Mouse (Mus musculus): ENCODE measurements at regions not wholly inside any gene's neighbourhood (a gene's known extent, or its start where the extent isn't known, plus 50 kb on each side); places are given as distances from the start of the nearest gene placed in this dataset.

- no peak for DNase-seq (ENCODE audit: low read depth, low spot score)
Observed at GRCm38 (mm10) chr13:33721851-33722250, 60.6 kb downstream of the Serpinb6d start.

- peak; percentile 76 for DNase-seq (ENCODE audit: low read depth, low spot score)
Observed at GRCm38 (mm10) chr13:33762293-33763125, 80.7 kb downstream of the Serpinb6e start.

- DNase-seq (ENCODE audit: low read depth, low spot score) = no peak
Observed at GRCm38 (mm10) chr13:33763295-33763916, 79.8 kb downstream of the Serpinb6e start.
